Mouse (Mus musculus) CH12.LX (cell line): ENCODE data around the gene Thrsp.

Source experiments
- CTCF ChIP-seq, 2 experiments: IDR thresholded peaks in 1 of 2; conservative IDR thresholded peaks in 1 of 2; 2 replicates each; pipeline ENCODE4 v1.5.1; 2011 to 2012; ENCODE audit warnings: low read depth in 2 of 2, low read length in 2 of 2, improper control_type of control experiment in 1 of 2, inconsistent platforms in 1 of 2, mild to moderate bottlenecking in 1 of 2, moderate library complexity in 1 of 2
- PAX5 ChIP-seq: IDR thresholded peaks from 2 replicates; pipeline ENCODE4 v1.6.1; 2012; ENCODE audit warnings: low read length, inconsistent platforms, mixed read lengths
- POLR2AphosphoS2 ChIP-seq: IDR thresholded peaks from 2 replicates; pipeline ENCODE4 v1.6.1; 2011; ENCODE audit warnings: low read depth, low read length, improper control_type of control experiment
- USF1 ChIP-seq: IDR thresholded peaks from 2 replicates; pipeline ENCODE4 v1.6.1; 2014; ENCODE audit warnings: low read depth, mild to moderate bottlenecking, inconsistent platforms, low read length, improper control_type of control experiment
- USF2 ChIP-seq: conservative IDR thresholded peaks from 2 replicates; pipeline ENCODE4 v1.6.1; 2011; ENCODE audit warnings: low read depth, low read length, improper control_type of control experiment

DNA sequence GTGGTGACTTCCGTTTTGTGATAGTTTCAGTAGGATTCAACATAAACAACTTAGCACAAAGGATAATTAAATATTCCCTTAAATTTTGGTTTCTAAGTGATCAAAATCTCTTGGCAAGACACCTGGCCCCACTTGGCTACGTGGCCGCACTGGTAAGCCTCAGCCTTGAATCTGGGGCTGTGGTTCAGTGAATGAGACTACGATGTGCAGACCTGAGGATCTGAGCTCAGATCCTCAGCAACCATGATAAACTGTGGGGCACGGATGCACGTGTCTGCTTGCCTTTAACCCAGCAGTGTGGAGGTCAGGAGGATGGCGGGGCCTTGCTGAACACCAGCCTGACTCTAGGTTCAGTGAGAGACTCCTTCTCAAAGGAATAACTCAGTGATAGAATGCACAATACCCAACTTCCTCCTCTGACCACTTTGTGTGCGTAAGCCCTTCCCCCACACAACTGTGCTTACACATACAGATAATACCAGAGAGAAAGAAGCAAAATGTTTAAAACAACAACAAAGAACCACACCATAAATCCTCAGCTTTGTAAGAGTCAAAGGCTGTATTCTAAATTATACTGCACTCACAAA, 29.9 kb downstream of the Thrsp start:
- TF ChIP-seq CTCF (conservative IDR thresholded peaks at IDR 0.05 in 1 of 2, IDR thresholded peaks at IDR 0.05 in 1 of 2; ENCODE audit: low read depth in 2 of 2, low read length in 2 of 2) (no peak), POLR2AphosphoS2 (no peak), USF2 (no peak), PAX5 (no peak), USF1 (no peak)
